Mouse (Mus musculus): Measurements from ENCODE around the gene Polrmt.

The Polrmt gene

DNA sequence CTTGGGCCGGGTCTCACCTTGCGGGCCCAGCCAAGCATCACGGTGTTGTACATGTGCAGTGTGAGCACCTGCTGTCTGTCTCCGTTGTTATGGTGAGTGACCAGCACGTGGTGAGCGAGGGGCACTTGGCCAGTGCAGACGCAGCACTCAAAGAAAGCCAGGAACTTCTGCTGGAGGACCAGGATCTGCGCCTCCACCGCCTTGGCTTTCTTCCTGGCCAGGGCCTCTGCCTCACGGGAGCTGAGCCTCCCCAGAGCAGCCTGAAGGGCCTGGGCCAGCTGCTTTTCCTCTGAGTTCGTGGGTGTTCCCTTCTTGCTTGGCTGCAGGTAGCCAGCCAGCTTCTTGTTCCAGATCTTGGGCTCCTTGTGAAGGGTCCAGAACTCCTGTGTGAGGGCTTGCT is 3.2 kb downstream of the Polrmt start:
- no peak for DNase-seq (ENCODE audit: low spot score in 2 of 2)

DNA sequence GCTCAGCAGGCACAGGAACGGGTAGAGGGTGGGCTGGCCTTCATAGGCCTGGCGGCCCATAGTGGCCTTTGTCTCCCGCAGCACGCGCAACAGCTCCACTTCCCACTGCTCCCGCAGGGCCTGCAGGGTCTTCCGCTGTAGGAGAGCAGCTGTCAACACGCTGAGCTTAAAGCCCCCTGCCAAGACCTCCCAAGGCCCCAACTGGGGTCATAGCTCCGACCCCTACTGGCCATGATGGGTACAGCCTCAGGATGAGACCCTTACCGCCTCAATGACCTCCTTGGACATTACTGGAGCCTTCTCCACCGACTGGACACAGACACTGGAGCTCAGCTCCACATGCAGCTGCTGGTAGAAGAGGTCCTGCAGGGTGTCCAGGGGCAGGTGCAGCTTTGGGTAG is 5.5 kb downstream of the Polrmt start:
- no peak for DNase-seq (ENCODE audit: low spot score in 2 of 2)

DNA sequence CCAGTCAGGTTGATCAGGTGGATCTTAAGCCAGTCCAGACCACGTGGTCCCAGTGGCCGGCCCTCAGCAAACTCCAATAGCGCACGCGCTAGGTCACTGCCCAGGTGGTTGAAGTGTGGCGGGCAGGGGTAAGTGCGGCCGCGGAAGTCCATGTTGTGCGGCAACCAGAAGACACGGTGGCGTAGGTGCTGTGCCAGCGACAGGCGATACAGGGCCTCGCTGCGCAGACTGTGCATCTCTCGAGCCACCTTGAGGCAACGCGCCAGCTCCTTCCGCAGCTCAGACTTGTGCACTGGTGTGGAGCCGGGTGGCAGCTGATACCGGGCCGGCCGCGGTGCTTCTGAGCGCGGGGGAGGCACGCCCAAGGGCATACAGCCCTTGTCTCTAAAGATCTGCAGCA is 7.1 kb downstream of the Polrmt start:
- DNase-seq (ENCODE audit: low spot score in 2 of 2), result no peak

DNA sequence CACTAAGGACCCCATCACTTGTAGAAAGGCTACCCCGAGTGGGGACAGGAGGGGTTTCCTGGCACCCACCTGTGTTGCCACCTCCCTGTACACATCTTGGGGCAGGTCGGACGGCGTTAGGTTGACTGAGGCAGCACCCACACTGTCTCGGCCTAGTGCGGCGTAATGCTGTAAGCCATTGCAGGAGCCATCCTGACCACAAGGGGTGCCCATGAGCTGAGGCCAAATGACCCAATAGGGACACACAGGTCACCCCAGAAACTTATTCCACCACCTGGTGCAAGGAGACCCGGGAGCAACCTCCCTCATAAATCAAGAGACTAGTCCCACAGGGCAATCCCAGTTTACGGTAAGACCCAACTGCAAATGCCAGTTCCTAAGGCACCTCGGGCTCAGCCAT is 8.1 kb downstream of the Polrmt start:
- DNase-seq (ENCODE audit: low spot score in 2 of 2), result no peak

DNA sequence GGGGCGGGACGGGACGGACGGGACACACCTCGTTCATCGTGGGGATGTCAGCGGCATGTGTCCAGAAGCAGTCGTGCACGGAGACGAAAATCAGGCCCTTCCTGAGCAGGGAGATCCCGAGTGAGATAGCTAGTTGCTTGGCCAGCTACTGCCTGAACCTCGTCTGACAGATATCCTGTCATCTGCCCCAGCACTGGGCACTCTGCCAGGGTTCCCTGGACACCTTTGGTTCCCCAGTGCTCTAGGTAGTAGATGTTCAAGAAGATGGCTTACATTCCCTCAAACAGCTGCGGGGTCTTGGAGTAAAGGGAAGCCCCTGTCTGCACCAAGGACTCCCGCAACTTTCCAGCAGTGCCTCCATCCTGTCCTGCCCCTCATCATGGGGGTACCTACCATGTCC is 9.7 kb downstream of the Polrmt start:
- DNase-seq (ENCODE audit: low spot score in 2 of 2), result no peak

DNA sequence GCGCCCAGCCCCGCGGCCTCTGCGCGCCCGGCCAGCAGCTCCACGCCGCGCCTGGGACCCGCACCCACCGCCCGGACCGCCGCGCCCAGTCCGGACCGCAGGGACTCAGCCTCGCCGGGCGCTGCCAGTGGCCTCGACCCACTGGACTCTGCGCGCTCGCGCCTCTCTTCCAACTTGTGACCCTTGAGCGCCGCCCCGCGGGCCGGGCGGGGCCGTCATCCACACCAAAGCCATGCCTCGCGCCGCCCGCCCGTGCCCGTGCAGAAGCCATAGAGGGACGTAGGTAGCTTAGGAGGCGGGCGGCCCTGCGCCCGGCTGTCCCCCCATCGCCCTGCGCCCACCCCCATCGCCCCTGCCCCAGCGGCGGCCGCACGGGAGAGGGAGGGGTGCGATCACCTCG is 11.0 kb downstream of the Polrmt start:
- DNase-seq (ENCODE audit: low spot score in 2 of 2), result no peak

DNA sequence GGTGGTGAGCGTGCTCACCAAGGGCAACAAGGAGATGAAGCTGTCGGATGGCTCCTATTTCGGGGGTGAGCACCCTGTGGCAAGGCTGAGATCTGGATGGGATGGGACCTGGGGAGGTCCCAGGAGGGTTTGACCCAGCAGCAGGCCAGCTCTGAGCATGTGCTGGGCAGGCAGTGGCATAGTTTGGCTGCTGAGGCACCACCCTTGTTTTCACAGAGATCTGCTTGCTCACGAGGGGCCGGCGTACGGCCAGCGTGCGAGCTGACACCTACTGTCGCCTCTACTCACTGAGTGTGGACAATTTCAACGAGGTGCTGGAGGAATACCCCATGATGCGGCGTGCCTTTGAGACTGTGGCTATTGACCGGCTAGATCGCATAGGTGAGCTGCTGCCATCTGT is 12.5 kb downstream of the Polrmt start:
- no peak for DNase-seq (ENCODE audit: low spot score in 2 of 2)

DNA sequence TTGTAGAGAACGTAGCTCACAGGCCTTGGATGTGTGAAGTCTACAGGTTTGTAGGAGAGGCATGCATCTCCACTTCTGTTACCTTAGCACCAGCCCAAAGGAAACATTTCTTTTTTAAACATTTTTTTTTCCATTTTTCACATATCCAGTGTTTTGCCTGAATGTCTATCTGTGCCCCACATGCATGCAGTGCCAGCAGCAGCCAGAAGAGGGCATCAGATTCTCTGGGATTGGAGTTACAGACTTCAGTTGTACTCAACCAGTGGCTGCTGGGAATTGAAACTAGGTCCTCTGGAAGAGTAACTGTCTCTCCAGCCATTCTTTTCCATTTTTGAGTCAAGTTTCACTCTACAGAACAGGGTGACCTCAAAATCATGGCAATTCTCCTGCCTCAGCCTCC is 13.9 kb downstream of the Polrmt start:
- no peak for DNase-seq (ENCODE audit: low spot score in 2 of 2)

DNA sequence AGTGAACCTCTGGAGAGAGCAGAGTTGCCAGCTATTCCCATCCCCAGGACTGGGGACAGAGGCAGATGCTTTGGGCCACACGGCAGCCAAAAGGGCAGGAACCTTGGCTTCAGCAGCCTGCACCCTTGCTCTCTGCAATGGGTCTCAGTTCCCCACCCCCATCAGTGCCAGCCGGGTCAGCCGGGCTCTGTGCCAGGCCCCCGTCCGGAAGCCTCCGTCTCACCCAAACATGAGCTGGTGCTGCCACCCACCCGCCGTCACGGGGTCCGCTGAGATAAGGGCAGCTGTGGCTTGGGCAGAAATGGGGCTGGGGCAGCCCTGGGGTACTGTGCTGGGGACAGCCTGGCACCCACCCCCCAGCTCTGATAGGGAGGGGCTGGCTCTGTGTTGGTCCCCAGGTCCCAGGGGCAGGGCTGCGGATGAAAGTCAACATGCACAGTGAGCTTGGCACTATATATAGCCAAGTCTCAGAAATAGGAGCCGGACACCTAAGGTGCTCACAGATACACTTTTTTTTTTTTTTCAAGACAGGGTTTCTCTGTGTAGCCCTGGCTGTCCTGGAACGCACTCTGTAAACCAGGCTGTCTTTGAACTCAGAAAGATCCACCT is 16.9 kb downstream of the Polrmt start:
- no peak for DNase-seq (ENCODE audit: low spot score in 2 of 2)

DNA sequence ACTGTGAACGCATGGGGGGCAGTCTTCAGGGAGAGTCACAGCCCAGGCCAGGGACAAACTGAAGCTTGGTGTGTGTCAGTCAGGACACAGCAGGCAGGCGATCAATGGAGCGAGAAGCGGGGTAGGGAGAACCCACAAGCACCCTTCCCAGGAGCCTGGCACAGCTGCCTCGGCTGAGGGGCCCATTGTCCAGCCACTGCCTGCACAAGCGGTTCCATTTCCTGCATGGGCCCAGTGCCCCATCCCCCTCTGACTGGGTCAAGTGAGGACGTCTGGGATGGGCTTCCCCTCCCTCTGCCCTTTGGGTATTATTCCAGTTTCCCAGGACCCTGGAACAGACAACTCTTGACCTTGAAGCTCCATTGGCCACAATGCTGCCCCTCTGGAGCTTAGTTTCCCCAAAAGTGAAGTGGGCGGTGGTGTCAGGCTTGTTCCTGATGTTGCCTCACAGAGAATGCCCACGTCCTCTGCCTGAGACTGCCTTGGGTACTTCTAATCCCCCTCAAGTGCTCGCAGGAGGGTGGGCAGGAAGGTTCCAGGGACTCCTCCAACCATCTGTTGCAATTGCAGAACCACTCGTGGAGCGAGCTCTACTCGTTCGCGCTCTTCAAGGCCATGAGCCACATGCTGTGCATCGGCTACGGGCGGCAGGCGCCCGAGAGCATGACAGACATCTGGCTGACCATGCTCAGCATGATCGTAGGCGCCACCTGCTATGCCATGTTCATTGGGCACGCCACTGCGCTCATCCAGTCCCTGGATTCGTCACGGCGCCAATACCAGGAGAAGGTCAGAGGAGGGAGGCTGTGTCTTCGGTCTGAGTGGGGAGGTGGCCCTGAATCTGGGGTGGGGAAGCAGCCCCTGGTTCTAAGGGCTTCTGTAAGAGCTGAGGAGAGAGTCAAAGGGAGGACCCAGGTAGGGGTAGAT is 17.8 kb downstream of the Polrmt start:
- peak; percentile 58 to 70 for DNase-seq (ENCODE audit: low spot score in 2 of 2)

DNA sequence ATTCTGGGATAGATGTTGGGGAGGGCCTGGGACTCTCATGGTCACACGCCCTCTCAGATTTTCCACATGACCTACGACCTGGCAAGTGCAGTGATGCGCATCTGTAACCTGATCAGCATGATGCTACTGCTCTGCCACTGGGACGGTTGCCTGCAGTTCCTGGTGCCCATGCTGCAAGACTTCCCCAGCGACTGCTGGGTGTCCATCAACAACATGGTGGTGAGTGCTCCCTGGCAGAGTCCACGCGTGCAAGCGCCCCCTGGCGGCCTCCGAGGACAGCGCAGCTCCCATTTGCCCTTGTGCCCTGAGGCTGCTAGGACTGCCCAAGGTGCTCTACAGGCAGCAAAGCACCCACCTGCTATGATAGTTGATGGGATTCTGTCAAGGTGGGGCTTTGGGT is 20.3 kb downstream of the Polrmt start:
- no peak for DNase-seq (ENCODE audit: low spot score in 2 of 2)

DNA sequence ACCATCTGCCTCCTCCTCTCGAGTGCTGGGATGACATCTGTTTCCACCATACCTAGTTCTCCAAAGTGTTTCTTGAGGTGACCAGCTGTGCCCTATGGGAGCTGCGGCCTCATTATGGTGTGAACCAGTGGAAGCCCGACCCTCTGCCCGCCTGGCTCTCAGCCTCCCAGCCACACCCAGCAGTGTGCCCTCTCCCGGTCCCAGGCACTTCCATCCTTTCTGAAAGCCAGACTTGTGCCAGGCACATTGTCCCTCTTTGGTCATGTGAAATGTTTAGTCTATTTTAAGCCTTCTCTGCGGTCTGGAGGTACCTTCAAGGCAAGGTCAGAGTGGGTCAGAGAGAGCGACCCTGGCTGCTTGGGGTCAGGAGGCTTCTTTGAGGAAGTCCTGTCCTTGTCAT is 22.7 kb downstream of the Polrmt start:
- DNase-seq (ENCODE audit: low spot score in 2 of 2), result no peak

DNA sequence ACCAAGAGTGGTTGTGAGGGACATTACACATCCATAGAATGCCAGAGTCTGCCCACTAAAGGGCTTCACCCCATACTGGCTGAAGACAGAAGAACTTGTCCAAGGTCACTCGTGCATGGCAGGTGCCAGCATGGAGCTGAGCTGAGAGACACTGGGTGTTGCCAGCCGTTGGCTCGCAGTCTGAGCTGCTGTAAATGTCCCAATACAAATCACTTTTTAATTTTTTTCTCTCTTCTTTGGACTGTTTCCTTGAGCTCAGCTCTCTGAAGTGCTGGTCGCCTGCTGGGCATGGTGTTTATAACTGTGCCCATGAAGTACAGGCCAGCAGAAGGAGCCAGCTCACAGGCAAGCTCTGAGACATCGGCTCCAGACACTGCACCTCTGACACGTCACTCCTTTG is 23.3 kb downstream of the Polrmt start:
- no peak for DNase-seq (ENCODE audit: low spot score in 2 of 2)

DNA sequence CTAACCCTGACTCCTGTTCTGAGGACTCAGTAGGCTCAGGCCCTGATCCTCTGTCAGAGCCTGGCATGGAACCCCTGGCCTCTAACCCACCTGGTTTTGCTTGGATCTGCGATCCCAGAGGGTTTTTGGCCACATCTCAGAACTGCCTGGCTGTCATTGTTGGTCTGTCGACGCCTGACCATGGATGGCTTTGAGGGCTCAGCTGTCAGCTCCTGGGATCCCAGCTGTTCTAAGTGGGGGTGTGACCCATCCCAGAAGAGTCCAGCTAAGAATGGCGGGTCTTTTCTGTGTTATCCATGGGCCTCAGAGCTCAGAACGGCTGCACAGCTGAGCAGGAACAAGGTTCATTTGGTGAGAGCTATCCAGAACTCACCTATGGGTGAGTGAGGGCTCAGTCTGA is 25.3 kb downstream of the Polrmt start:
- no peak for DNase-seq (ENCODE audit: low spot score in 2 of 2)

DNA sequence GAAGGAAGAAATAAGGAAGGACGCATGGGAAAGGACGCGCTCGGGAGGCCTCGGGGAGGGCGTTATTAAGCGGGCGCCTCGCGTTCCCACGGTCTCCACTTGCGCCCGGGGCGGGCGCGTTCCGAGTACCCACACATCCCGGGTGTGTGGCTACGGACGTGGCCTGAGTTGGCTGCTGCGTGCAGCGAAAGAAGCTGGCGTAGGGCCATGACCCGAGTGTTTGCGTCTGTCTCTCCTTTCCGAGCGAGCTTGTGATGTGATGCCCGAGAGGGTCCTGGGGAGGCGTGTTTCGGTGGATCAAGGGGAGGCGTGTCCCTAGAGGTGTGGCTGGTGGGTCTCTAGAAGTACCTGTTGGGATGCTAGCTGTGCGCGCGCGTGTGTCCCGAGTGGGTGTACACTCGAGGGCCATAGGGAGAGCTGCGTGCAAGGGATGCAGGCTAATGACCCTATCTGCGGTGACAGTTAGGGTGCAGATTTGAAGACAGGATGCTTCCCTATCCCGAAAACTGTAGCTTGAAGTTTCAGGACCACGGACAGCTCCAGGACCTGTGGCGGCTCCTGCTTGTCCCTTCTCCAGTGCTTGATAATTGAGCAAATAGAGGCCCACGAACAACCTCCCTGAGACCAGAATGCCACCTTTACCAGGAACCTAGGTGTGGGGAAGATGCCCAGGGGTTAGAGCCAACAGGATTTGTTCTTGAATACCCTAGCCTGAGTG is 28.6 kb downstream of the Polrmt start:
- no peak for DNase-seq (ENCODE audit: low spot score in 2 of 2)

DNA sequence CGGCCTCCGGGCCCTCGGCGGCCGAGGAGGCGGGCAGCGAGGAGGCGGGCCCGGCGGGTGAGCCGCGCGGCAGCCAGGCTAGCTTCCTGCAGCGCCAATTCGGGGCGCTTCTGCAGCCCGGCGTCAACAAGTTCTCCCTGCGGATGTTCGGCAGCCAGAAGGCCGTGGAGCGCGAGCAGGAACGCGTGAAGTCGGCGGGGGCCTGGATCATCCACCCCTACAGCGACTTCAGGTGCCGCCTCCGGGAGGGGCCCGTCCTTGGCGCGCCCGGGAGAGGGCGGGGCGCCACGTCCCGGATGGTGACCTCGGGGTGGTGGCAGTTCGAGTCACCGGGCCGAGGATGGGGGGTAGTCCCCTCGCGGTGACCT is 29.4 kb downstream of the Polrmt start:
- no peak for DNase-seq (ENCODE audit: low spot score in 2 of 2)

DNA sequence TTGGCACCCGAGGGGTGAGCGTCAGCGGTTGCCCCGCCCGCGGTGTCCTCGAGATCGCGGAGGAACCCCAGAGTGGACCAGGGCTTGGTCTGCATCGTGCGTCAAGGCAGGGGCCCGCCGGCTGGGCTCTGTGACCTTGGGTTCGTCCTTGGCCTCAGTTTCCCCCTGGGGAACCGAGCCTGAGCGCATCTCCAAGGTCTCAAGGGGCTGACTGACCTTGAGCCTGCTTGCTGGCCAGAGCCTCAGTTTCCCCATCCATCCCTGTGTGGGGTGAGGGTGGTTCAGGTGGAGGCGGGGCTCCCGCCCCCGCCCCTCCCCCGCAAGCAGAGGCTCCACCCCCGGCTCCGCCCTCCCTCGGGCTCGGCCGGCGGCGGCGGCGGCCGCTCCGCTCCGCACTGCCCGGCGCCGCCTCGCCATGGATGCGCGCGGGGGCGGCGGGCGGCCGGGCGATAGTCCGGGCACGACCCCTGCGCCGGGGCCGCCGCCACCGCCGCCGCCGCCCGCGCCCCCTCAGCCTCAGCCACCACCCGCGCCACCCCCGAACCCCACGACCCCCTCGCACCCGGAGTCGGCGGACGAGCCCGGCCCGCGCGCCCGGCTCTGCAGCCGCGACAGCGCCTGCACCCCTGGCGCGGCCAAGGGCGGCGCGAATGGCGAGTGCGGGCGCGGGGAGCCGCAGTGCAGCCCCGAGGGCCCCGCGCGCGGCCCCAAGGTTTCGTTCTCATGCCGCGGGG is 30.0 kb downstream of the Polrmt start, which contains the start of gene Hcn2:
TSS of gene Hcn2 (plus strand) at position 381 of the 734 bp plus-strand sequence.
- no peak for DNase-seq (ENCODE audit: low spot score in 2 of 2)

DNA sequence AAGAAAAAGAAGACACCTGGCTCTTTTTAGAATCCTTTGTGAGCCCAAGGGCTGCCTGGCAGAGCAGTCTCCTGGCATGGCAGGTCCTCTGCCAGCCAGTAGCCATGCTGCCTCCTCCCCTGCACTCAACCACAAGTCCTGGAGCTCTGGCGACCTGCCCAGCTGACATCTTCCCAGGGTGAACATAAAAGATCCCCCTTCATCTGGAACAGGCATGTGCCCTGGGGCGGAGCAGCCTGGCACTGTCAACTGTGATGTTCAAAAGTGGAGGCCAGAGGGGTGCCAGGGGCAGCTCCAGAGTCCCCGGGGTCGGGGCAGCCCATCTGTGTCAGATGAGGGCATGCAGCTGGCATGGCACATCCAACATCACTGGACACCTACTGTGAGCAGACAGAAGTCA is 31.4 kb downstream of the Polrmt start:
- no peak for DNase-seq (ENCODE audit: low spot score in 2 of 2)

DNA sequence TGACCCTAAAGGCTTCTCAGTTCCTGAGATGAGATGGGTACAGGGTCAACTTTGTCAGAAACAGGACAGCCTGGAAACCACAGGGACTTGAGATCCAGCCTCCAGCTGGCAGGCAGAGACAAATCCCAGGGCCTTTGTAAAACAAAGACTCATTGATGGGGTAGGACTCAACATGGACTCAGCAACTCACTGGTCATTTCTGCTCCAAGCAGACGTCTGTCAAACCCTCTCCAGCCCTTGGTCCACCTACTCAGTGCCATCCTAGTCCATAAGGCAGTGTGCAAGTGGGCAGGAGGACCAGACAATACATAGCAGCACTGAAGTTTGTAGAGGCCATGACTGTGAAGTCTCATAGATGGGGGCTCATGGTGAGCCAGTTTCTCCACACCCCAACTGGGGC is 33.2 kb downstream of the Polrmt start:
- DNase-seq (ENCODE audit: low spot score in 2 of 2), result no peak

DNA sequence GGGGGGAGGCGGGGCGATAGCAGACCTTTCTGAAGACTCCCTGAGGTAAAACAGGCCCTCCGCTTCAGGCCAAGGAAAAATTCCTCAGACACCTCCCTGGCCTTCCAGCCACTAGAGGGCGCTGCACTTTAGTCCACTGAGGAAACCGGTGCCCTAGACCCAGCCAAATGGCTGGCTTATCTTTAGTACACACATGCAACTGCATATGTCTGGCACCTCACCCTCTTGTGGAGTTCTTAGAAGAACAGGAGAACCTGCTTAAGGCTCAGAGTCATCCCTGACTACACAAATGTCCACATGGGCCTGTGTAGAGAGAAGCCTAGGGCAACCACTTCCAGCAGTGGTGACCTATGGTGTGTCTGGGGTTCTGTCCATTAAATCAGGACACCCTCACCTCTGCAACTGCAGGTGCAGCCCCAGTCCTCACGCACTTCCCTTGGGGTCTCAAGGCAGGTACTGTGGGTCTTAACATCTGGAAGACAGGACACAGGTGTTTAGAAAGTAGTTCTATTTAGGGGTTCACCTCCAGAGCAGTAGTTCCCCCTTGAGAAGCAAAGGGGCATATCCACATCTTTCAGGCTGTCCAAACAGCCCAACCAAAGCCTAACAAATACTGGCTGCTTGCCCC is 33.8 kb downstream of the Polrmt start:
- peak; percentile 57 to 59 for DNase-seq (ENCODE audit: low spot score in 2 of 2)

DNA sequence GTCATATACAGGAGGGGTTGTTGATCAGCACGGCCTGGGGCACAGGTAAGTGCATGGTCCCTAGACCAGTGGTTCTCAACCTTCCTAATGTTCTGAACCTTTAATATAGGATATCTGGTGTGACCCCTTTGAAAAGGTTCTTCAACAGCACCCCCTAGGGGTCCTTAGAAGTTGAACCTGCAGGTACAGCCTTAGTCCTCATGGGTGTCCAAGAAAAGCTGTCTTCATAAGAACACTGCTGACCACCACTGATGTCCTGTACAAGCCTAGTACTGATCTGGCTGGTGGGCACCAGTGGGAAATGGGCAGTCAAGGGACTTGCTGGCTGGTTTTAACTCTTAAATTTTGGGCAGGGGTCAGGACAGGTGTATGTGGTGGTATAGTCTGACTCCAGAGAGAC is 34.4 kb downstream of the Polrmt start:
- DNase-seq (ENCODE audit: low spot score in 2 of 2), result no peak

DNA sequence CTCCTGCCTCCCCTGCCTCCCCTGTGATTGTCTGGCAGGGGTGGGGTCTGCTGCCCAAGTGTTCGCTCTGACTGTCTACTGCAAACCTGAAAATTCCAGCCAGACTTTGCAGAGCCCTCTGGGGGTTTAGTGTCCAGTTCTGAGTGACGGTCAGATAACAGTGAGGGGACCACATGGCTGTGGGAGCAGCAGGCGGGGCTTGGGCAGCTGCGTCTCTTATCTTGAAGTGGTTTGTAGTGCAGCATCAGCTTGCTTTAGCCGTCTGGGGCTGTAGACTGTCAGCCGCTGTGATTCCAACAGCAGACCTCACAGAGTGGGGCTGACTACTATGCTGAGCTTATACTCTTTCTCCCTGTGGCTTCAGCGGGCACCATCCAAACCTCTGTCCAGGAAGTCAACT is 37.1 kb downstream of the Polrmt start:
- DNase-seq (ENCODE audit: low spot score in 2 of 2), result no peak
